Mouse (Mus musculus): ENCODE results near the gene C2cd4b.
A peak's percentile ranks its signal among the peaks of the same experiment; 100 is the strongest.

C2cd4b gene

DNA sequence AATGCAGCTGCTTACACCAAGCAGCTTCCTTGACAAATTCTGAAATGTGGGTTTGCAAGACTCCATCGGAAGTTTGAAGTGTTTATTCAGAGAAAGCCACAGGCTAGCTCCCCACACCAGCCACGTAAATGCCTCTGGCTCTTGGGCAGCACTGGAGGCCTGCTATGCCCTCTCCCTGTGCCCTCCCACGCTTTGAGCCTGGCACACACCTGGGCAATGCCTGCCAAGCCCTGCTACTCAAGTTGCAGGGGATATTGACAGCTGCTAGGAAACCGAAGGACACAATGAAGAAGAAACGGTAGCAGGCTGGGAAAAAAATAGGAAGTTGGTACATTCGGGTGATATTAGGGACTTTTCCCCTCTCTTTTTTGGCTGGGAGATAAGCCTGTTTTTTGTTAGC lies 15.0 kb downstream of the C2cd4b start:
- DNase-seq: peak; percentile 63

GRCm38 (mm10) chr9:67778553-67778952 lies 19.3 kb downstream of the C2cd4b start:
- peak; percentile 36 for DNase-seq

DNA sequence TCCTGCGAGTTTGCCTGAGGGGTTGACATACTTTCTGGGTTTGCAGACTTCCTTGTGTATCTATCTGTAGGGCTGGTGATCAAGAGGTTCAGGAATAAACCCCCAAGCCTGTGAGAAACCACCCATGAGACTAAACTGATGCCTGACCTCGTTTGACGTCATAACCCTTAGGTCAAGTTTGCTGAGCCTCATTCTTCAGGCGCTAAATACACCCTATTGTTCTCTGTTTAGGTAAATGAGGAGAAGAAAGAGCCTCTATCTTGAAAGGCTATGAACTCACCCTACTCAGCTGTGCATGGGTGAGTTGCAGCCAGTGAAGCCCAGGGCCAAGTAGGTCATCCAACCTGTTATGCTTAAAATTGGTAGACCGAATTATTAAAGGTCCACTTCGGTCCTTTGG lies 23.5 kb downstream of the C2cd4b start:
- no peak for DNase-seq

GRCm38 (mm10) chr9:67783464-67783863 lies 24.2 kb downstream of the C2cd4b start:
- no peak for DNase-seq

- no peak for DNase-seq
Measured at GRCm38 (mm10) chr9:67783925-67784324, 24.7 kb downstream of the C2cd4b start.

GRCm38 (mm10) chr9:67786311-67786710 lies 27.1 kb downstream of the C2cd4b start:
- DNase-seq: no peak

- no peak for DNase-seq
Measured at GRCm38 (mm10) chr9:67787671-67788070, 28.4 kb downstream of the C2cd4b start.

GRCm38 (mm10) chr9:67792405-67792804 lies 33.2 kb downstream of the C2cd4b start:
- no peak for DNase-seq

GRCm38 (mm10) chr9:67793501-67793900 lies 34.3 kb downstream of the C2cd4b start:
- DNase-seq: no peak

DNA sequence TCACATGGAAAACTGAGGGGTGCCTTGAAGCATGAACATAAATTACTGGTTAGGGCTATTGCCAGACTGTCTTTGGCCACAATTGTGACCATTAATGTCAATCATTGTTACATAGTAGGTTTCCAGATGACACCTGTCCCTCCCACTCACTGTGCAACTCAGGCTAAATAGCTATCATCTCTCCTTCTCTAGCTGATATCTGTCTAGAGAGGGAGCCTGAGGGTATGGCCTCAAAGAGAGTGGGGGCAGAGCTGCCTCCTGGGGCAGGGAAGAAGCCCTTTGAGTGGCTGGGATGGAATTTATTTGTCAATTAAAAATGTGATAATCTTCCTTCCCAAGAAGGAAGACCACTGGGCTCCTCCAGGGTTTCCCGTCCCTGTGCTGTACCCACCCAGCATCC lies 35.0 kb downstream of the C2cd4b start:
- no peak for DNase-seq

GRCm38 (mm10) chr9:67794668-67795067 lies 35.4 kb downstream of the C2cd4b start:
- no peak for DNase-seq

DNA sequence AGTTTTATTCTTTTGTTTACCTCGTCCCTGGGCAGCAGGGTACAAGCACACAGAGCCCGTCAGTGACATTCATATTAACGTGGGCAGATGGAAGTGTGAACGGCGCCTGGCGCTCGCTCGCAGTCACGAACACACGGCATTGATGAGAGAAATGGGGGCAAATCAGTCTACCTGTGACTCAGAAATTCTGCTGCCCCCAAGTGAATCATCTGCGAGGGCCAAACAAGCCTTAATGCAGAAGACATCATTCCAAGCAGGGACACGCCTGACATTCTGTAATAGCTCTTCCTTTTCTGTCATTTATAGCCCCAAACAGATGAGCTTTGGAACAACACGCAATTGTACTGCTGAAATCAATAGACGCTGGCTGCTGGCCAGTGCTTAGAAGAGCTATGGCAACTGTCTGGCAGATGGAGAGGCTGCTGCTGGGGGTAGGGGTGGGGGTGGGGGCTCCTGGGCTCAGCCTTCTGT lies 36.0 kb downstream of the C2cd4b start:
- no peak for DNase-seq

DNA sequence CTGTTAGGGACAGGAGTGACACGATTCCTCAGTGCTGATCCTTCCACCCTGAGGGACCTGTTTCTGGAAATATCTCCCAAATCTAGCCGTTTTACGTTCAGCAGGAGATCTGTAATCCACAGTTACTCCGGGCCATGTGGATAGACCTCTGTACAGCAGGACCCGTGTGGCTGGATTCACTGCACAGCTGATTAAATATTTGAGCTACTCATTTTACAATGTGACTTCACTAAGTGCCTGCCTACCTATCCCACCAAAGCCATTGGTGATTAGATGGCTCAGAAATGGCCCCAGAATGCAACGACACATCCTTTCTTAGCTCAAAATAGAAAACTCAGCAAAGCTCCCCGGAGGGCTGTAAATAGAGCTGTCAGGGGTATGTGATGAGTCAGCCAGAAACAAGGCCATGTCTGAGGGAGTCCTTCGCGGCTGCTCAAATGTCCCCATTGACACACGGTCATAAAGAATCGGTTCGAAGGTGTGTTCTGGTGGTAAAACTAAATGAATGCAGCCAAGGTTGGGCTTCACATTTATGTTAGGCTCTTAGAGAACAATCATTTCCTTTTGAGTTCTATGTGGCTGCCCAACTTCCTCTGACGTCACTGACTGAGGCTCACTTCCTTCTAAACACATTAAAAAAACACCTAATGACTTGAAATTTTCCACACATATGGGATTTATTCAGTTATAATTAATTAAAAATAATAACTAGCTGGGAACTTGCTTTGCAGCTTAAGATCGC lies 40.0 kb downstream of the C2cd4b start:
- DNase-seq: no peak

DNA sequence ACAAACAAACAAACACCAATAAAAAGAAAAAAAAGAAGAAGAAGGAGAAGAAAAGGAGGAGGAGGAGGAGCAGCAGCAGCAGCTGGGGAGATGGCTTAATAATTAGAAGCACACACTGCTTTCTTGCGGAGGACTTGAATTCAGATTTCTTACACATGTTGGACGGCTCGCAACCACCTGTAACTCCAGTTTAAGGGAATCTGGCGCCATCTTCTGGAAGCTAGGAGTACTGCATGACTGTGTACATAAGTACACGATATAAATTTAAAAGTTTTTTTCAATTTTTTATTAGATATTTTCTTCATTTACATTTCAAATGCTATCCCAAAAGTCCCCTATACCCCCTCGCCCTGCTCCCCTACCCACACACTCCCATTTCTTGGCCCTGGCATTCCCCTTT lies 43.0 kb downstream of the C2cd4b start:
- DNase-seq: peak; percentile 65

DNA sequence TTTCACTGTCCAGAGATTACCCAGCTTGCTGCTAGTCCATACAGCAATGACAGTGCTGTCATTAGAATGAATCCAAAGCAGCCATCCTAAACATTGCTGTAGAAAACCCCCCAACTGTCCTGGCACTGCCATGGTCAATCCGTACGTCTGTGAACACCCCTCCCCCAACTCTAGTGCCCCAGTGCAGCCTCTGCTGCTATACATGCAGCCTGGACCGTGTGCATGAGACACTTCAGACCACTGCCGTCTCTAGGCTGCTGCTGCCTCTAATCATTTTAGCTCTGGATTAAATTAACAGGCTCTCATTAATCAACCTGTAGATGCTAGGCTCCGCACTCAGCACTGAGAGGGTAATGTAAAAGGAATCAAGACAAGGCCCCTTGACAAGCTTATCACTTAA lies 47.8 kb downstream of the C2cd4b start:
- DNase-seq: no peak

DNA sequence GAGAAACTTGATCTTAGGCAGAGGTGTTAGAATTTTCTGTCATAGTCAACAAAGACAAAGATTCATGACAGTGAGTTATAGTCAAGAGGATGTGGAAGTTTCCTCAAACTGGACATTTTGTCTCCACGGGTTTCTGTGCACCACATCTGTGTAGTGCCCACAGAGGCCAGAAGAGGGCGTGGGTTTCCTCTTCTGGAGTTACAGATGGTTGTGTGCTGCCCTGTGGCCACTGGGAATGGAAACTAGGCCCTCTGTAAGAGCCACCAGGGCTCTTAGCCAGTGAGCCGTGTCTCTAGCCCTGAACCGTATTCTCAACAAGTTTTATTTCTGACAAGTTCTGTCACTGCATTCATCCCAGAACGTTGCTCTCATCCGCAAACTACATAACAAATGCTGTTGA lies 51.3 kb downstream of the C2cd4b start:
- DNase-seq: no peak

All from lung, postnatal 10 days (tissue).